Mouse (Mus musculus) inflammation-experienced regulatory T-cells, adult 6 months (primary cell): ENCODE results near the gene Wdr6. TPM values are rescaled to one million over a fixed set of nuclear protein-coding genes. Genes with fewer than 3 reads are reported as not detected.
"Not testable (repeated sequence)": the region's sequence is repeated elsewhere in the genome, so short reads cannot be mapped to it uniquely, and the experiment has no call there.

Source experiments
- ATAC-seq: one replicate; pipeline ENCODE4 v1.8.0; 2017
- polyA plus RNA-seq, 3 experiments: library from polyadenylated mRNA; unstranded; fragments of 100-300 nt; shearing (Covaris generic); gene quantifications; one replicate each; pipeline ENCODE4 v1.2.1; 2017

The Wdr6 gene
- 10 to 100 TPM; 25.4 to 32.5 (median 28.0) TPM for polyA plus RNA-seq

DNA sequence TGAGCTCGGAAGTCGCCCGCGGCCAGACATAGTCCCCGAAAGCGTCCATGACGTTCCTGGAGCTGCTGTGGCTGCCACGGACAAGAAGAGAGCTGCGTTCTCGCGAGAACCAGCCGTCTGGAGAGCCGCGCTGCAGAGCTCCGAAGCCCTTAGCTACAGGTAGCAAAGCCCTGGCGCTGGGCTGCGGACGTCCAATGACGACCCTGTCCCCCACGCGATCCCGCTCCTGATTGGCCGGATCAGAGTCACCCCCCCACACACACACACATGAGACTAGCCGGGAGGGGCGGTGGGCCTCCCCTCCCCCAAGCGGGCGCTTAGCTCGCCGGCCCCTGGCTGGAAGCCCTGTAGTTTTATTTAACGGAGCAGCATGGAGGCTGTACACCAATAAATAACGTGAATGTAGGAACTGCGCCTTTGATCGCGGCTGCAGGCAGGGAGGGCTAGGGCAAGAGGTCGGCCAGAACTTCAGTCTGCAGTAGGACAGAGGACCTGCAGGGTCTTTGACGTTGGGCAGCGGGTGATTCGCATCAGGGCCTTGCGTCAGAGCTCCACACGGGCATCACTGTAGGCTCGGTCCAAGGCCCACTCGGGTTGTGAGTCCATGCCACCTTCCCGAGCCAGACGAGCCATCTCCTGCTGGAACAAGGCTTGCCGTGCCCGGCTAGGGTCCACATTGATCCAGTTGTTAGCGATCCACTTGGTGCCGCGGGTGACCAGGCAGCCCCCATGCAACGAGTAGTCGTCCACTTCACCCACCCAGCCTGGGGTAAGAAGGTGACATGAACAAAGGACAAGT is at the start of gene Wdr6:
Wdr6 (minus strand) TSS at position 195 of the 799 bp plus-strand sequence.
- ATAC-seq: peak; percentile 99

DNA sequence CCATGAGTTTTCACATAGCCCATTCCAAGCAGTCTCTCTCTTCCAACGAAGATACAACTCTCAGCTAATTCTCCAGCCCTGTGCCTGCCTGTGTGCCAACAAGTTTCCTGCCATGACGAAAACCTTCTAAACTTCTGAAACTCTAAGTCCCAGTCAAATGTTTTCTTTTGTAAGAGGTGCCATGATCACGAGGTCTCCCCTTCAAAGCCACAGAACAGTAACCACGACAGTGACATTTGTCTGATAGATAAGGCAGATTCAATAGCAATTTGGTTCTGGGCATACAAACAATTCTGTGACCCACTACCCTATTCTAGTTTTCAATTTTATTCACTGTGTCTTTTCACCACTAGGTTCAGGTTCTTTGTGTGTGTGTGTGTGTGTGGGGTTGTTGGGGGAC is 49.6 kb upstream of the Wdr6 start:
- no peak for ATAC-seq

DNA sequence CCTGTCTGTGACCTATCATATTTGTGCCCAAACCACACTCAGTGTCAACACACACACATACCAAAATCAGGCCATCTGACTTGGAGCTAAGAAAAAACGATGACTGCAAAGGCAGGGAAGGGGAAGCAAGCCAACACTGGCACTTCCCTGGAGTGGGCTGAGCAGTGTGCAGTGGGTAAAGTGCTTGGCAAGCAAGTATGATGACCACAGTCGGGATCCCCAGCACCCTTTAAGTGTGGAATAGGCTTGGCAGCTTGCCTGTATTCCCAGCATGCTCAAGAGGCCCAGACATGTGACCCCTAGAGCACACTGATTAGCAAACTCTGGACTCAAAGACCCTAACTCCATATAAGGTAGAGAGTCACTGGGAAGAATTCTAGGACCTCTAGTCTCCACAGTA is 48.0 kb upstream of the Wdr6 start:
- no peak for ATAC-seq

DNA sequence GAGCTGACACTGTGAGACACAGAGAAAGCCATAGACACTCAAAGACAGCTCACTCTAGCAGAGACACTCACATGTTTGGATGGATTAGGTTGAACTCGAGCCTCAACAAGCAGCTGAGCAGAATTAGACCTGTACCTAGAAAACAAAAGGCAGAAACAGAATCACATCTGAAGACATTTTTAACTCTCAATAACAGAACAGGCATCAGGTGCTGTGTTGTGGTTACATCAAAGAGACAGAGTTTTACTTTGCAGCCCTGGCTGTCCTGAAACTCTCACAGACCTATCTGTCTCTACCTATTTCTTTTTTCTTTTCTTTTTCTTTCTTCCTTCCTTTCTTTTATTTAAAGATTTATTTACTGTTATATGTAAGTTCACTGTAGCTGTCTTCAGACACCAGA is 38.8 kb upstream of the Wdr6 start:
- no peak for ATAC-seq

DNA sequence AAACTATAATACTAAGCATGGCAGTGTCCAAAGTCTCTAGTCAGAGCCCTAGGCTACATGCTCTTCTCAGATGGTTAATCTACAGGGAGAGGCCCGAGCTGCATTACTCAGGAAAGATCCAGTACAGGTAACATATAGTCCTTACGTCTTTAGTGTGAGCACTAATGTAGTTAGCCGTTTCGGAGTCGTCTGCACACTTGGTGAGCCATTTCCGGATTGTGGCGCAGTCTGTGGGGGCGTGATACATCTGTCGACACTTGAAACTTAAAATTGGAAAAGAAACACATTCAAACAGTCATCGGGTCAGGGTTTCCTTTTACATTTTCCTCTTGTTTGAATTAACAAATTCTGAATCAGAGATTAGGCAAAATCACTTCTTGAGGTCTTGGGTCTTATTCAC is 32.9 kb upstream of the Wdr6 start:
- ATAC-seq: no peak

DNA sequence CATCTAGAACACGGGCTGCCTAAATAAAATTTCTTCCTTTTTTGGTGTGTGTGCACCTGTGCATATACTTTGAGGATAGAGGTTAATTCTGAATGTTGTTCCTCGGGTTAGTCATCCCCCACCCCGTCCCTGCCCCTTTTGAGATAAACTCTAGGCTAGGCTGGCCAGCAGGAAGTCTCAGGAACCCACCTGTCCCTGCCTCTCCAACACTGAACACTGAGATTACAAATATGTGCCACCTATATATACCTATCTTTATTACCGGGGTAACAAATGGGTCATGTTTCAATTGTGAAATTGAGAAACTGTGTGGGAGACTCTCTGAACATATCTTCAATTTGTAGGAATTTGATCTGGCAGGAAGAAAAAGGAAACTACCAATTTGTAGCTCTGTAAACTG is 30.4 kb upstream of the Wdr6 start:
- ATAC-seq: no peak

DNA sequence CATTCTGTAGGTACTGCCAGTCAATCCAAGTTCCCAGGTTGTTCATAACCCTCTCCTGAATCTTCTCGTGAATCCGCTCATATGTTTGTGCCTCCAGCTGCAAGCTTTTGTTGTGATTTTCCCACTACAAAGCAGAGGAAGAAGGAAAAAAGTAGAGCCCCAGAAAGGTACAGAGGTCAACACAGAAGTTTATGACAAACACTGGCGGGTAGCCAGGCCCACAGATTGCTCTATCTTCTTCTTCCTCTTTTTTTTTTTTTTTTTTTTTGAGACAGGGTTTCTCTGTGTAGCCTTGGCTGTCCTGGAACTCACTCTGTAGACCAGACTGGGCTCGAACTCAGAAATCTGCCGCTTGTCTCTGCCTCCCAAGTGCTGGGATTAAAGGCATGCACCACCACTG is 29.4 kb upstream of the Wdr6 start:
- not testable (repeated sequence) for ATAC-seq

DNA sequence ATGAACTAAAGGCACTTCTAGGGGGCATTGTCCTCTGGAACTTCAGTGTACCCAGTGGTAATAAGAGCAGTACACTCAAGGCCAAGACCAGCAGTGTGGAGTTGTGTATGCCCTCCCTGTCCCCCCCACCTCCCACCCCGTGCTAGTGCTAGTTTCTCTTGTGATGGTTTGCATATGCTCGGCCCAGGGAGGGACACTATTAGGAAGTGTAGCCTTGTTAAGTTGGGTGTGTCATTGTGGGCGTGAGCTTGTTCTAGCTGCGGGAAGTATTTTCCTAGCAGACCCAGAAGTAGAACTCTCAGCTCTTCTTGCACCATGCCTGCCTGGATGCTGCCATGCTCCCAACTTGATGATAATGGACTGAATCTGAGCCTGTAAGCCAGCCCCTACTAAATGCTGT is 23.4 kb upstream of the Wdr6 start:
- no peak for ATAC-seq

DNA sequence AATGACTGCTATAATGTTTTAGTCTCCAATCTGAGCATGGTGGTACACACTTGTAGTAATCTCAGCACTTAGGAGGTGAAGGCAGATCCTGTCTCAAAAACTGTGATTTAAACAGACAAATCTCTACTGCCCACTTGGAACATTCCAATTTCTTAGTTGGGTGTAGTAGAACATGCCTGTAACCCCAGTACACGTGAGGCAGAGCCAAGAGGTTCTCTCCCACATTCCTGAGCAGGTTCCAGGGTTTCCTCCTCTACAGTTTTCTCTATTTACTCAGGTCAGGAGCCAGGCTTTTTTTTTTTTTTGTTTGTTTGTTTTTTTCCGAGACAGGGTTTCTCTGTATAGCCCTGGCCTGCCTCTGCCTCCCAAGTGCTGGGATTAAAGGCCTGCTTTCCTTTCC is 21.5 kb upstream of the Wdr6 start:
- no peak for ATAC-seq

DNA sequence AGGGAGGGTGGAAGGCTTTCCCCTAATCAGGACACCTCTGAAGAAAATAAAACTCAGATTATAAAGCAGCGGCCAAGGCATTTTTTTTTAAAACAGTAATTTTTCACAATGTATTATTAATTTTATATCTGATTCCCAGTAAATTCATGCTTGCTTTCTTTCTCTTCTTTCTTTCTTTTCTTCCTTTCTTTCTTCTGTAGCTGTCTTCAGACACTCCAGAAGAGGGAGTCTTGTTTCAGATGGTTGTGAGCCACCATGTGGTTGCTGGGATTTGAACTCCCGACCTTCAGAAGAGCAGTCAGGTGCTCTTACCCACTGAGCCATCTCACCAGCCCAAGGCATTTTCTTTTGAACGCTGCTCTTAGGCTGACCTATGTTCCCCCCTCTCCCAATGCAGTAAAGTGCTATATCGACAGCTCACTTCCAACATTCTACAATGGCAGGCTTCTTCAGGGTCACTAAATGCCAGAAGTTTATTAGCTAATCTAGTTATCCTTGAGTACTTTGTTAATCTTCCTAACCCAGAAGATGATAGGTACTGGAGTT is 20.6 kb upstream of the Wdr6 start:
- ATAC-seq: no peak

DNA sequence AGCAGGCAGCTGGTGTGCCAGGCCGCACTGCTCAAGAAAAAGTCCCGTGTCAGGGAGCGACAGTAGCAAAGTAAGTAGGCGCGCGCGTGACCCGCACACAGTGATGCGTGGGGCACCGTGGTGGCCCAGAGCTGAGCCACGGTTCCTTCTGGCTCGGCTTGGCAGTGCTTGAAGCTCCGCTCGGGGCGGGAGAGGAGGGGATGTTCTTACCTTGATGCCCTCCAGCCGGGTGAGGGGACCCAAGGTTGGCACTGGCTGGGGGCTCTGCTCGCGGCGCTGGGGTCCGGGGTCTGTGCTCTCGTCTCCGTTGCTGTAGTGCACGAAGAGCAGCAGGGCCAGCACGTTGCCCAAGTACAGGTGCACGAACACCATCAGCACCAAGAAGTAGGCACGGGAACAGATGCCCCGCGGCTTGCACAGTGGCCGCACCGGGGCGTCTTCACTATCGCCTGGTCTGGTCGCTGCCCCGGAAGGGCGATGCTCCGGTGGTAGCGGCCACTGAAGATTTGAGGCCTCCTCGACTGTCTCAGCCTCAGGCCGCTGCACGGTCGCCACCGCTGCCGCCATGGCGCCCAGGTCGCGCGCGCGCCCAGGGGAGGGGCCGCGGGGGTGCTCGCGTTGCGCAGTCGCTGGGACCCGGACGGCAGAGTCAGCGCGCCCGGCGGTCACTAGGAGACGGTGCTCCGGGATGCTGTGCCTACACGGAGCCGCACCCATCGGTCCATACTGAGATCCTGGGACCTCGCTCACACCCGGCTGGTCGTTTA is 18.6 kb upstream of the Wdr6 start, which contains the start of gene P4htm:
P4htm (minus strand) TSS at position 670 of the 767 bp plus-strand sequence.
- ATAC-seq: peak; percentile 76

DNA sequence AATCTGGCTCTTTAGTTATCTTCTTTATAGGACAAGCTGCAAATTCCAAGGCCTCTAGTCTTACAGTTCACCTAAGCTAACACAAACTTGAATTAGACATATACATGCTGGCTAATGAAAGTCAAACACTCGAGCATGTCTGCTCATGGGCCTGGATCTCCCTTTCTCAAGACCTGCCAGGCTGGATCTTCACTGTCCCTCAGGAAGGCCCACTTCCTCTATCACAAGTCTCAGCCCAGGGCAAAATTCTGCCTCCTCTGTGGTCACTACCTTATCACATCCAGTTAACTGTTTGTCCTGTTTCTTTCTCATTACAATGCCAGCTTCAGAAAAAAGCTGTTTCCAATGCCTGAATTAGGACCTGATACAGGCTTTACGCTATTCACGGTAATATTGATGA is 15.8 kb upstream of the Wdr6 start:
- ATAC-seq: no peak

DNA sequence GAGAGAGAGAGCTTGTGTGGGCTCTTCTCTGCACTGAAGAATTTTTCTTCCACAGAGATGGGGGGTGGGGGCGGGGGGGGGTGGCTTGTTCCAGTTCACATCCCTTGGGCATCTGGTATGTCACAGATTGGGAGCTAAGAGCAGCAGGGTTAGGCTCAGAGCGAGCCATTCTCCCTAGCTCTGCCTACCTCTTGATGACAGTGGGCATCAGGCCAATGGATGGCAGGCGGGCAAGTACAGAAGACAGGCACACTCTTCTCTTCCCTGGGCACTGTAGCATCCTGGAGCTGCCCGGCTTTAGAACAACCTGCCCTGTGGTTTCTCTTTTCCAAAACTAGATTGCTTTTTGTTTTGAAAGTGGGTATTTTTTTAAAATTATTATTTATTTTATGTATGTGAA is 12.9 kb upstream of the Wdr6 start:
- ATAC-seq: no peak

DNA sequence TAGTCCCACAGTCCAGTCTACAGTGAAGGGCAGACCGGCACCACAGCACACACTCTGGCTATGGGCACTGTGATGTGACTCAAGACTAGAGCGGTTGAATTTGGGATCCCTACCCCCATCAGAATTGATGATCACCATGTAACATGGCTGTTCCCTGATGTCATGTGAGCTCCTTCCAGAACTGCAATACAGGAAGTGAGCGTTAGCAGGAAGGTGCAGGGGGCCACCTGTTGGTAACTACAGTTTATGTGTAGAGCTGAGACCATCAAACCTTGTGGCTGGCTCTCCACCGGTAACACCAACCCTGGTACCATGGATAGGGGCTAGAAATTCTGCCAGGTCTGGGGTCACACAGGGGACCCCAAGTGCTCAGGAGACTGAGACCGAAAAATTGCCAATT is 10.7 kb upstream of the Wdr6 start:
- no peak for ATAC-seq

DNA sequence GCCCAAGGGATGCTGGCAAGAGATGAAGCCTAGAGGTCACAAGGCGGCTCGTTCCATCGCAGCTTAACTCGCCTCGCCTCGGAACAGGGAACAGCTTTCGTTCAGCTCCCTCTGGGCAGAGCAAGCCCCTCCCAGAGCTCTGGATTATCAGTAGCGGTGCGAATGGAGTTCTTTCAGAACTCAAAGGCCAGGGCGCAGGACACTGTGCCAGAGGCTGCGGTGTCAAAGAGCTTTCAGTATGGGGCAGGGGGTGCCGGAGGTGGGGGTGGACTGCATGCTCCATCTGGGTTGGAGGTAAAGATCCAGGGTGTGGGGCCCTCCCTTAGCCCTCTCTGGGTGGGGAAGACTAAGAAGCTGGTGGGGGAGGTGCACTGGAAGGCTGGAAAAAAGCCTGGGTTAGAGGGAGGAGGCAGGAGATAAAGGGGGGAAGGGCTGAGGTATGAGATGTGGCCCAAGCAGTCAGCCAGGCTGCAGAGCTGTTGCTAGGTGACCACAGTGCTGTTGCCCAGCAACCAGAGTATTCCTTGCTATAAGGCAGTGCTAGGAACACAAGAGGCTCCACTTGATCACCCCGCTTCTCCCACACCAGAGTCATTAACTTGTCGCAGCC is 9.1 kb upstream of the Wdr6 start:
- ATAC-seq: no peak

DNA sequence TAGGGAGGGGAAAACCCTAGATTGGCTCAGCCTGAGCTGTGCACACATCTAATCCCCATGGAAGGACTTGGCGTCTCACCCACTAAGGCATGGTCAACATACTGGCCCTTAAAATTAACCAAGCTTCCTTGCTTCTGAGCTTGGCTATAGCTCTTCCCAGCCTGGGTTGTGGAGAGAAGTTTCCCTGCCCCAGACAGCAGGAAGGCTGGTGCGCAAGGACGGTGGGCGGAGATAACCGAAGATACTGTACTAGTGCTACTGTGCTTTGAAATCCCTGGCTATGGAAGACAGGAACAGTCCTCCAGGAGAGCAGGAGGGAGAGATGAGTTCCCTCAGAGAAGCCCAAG is 778 bp upstream of the Wdr6 start:
- ATAC-seq: no peak

DNA sequence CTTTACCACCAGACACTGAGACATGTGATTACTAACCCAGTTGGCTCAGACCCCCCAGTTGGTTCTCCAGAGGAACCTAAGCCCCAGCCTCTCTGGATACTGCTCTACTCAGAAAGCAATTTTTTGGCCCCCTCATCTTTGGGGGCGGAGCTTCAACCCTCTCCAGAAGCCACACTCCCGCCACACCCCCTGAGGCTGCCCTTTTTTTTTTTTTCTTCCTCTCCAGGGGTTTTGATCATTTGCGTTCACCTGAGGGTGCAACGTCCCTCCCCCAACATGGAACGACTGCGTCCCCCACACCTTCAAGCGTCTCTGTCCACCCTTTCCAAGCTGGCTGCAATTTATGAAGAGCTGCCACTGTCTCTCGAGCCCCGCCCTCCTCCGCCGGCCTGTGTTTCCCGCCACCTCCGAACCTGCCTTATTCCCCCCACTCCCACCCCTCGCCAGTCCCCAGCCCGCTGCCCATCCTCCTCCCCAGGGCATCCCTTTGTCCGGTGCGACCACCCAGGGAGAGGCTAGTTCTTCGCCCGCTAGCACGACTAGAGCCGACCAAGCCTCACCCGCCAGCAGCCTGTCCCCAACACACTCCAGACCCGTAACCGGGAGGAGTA is 500 bp downstream of the Wdr6 start:
- no peak for ATAC-seq

DNA sequence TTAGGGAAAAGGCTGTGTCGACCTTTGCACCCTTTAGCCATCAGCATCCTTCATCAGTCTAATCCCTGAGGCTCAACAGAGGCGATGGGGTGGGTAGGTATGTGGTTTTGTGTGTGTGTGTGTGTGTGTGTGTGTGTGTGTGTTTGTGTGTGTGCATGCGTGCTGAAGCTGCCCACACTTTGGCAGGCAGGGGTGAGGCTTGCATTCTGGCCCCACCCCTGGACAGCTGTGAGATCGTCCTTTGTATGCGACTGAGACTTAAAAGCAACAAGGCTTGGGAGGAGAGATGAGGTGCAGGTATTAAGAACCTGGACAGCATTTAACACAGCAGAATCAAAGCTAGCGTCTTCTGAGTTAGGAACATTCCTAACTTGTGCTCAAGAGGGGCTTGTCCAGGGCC is 1.5 kb downstream of the Wdr6 start:
- ATAC-seq: no peak

DNA sequence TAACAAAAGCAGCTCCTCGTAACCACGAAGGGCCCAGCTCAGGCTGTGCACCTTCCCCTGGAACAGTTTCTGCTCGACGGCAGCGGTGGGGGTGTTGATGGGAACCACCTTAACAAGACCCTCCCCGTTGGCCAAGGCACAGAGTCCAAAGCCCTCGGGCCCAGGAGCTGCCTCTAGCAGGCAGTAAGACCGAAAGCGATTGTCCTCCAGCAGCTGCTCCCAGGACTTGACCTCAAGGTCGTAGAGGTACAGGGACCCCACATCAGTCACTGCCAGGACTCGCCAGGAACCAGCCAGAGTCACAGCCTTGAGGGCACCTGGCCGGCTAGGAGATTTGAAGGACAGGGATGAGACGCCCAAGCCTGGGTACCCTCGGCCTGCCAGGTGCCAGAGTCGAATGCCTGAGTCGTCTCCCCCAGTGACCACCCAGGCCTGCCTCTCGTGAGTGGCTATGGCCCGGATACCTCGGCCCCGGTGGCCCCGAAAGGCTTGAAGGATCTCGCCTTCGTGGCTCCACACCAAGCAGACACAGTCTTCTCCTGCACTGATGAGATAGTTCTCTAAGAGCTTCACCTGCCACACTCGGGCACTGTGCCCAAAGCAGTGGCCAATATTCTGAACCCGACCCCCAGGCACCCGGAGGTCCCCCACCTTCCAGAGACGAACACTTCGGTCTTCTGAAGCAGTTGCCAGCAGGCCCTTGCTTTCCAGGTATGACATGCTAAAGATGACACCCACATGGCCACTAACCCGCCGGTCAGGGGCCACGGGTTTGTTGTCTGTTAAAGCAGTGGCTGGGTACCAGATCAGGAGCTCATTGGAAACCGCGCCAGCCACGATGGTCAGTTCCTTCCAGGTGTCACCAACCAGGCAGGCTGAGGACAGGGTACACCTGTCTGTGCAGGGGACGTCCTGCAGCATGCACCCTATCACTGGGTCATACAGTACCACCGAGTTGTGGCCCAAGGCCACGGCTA is 2.9 kb downstream of the Wdr6 start:
- ATAC-seq: no peak

DNA sequence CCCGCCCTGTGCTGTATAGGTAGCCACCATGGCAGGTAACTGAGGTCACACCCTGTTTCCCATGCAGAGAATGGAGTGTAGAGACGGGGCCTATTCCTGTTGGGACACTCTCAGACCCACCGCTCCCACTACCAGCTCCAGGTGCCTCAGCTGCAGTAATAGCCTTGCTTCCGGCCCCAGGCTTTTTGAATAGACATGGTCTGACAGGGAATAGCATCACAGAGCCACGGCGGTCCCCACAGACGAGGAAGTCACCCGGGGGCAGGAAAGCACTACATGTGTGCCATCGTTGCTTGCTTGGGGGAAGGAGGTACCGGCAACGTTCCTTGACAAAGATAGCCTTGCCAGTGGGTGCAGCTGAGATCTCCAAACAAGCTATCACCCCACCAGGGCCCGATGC is 3.6 kb downstream of the Wdr6 start:
- ATAC-seq: no peak

DNA sequence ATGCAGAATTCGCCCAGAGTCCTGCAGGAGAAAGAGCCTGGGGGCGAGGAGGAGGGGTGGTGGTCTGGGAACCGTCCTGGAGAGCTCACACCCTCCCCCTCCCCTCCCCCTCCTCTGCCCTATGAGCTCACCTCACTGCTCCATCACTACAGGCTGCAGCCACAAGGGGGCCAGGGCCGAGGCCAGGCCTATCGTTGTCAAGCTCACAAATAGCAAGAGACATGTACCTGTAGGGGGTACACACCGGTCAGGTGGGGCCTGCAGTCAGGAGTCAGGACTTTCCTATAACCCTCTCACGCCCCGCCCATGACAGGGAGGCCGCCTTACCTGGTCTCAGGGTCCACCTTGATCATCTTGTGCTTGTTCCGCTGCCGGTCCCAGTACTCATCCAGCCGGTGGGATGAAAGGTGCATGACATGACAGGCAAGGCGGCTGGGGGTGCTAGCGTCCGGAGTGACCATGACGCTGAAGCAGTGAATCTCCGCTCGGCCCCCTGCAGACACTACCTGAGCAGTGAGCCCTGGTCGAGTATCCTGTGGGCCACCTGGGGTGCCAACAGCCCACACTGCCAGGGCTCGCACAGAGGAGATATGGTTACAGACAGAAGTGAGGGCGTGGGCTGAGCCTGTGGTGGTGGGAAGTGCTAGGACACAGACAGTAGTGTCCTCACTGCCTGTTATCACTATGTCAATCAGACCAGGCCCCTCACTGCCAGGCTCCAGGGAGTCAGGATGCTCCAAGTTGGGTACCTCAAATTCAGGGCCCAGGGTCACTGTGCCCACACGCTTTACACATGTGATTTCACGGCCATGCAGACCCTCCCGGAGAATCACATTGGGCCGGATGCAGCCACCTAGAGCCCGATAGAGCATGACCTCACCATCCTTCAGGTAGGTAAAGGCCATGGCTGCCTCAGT is 4.5 kb downstream of the Wdr6 start:
- ATAC-seq: no peak
